Mouse (Mus musculus) hindbrain, embryonic 15.5 days (tissue): ENCODE measurements at regions not wholly inside any gene's neighbourhood (a gene's known extent, or its start where the extent isn't known, plus 50 kb on each side); places are given as distances from the start of the nearest gene placed in this dataset.

ENCODE experiments used
- ATAC-seq: fragments of 200-750 bp; cut with Nextera tagmentation; 2 replicates; pipeline ENCODE4 v1.8.0; 2017; ENCODE audit warnings: low read depth, moderate number of reproducible peaks, moderate TSS enrichment; ENCODE audit not compliant: low FRiP score
- H3K27ac ChIP-seq: fragments of 300-500 bp; sonication (generic); replicated peaks from 2 replicates; pipeline ENCODE4 v1.5.1; 2015; ENCODE audit warnings: mild to moderate bottlenecking, inconsistent platforms
- H3K27me3 ChIP-seq: fragments of 300-500 bp; sonication (generic); 2 replicates; pipeline ENCODE4 v1.6.1; 2015; ENCODE audit warnings: control low read depth, inconsistent platforms
- H3K36me3 ChIP-seq: fragments of 300-500 bp; sonication (generic); 2 replicates; pipeline ENCODE4 v1.6.1; 2015; ENCODE audit warnings: control low read depth, inconsistent platforms
- H3K4me1 ChIP-seq: fragments of 300-500 bp; sonication (generic); replicated peaks from 2 replicates; pipeline ENCODE4 v1.6.1; 2015; ENCODE audit warnings: control low read depth, inconsistent platforms
- H3K4me2 ChIP-seq: fragments of 300-500 bp; sonication (generic); 2 replicates; pipeline ENCODE4 v1.6.1; 2015; ENCODE audit warnings: moderate library complexity, mild to moderate bottlenecking, inconsistent platforms
- H3K4me3 ChIP-seq: fragments of 300-500 bp; sonication (generic); 2 replicates; pipeline ENCODE4 v1.5.1; 2015; ENCODE audit warnings: mild to moderate bottlenecking, inconsistent platforms
- H3K9ac ChIP-seq: fragments of 300-500 bp; sonication (generic); 2 replicates; pipeline ENCODE4 v1.6.1; 2015; ENCODE audit warnings: inconsistent platforms
- H3K9me3 ChIP-seq: fragments of 300-500 bp; sonication (generic); 2 replicates; pipeline ENCODE4 v1.6.1; 2016; ENCODE audit warnings: control low read depth, inconsistent platforms
- WGBS: fragments of 180-500 bp; shearing (Covaris S2); methylation state at CpG from one replicate; pipeline ENCODE4 v1.1.7; 2015; 5-methylcytosine and 5-hydroxymethylcytosine counted together

DNA sequence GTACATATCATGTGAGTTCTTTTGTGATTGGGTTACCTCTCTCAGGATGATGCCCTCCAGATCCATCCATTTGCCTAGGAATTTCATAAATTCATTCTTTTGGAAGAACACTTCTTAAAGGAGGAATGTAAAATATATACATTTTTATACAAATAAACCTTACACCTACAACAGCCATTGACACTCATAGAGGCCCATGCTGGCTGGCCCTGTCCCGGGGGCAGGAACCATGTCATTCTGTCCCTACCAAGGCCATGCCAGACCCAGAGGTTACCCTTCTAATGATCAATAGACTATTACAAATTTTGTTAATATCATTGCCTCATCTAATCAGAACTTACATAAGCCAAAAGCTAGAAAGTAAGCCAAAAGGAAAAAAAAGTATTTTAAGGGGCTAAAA lies 49.9 kb upstream of the Boc start:
- no peak for ATAC-seq
- WGBS, result 94% methylated on average over 1 of the region's 1 CpGs
- no peaks in the 10 kb centered on the region for H3K36me3 ChIP-seq
- no peak overlapping the region for H3K4me3 ChIP-seq
- H3K9me3 ChIP-seq, result no peaks in the 10 kb centered on the region
- H3K27ac ChIP-seq, result no peak overlapping the region
- no peaks in the 10 kb centered on the region for H3K4me1 ChIP-seq
- no peak overlapping the region for H3K9ac ChIP-seq
- no peak overlapping the region for H3K4me2 ChIP-seq
- H3K27me3 ChIP-seq, result no peaks in the 10 kb centered on the region
